Mouse (Mus musculus) heart, embryonic 16.5 days (tissue): ENCODE measurements around the gene Cacna1d. TPM values are rescaled to one million over a fixed set of nuclear protein-coding genes. Genes with fewer than 3 reads are reported as not detected.

Experiments
- ATAC-seq: fragments of 200-750 bp; cut with Nextera tagmentation; replicated peaks from 2 replicates; pipeline ENCODE4 v1.8.0; 2017; ENCODE audit warnings: moderate number of reproducible peaks; ENCODE audit not compliant: insufficient read depth, low FRiP score; ENCODE audit errors: extremely low read depth
- H3K27ac ChIP-seq: fragments of 300-500 bp; sonication (generic); 2 replicates; pipeline ENCODE4 v1.5.1; 2014; ENCODE audit warnings: mild to moderate bottlenecking, low read length, control low read depth, moderate library complexity
- H3K27me3 ChIP-seq: fragments of 300-500 bp; sonication (generic); 2 replicates; pipeline ENCODE4 v1.6.1; 2014; ENCODE audit warnings: low read length, mixed read lengths; ENCODE audit not compliant: control insufficient read depth, insufficient read depth
- H3K36me3 ChIP-seq: fragments of 300-500 bp; sonication (generic); 2 replicates; pipeline ENCODE4 v1.6.1; 2014; ENCODE audit not compliant: control insufficient read depth, insufficient read depth
- H3K4me1 ChIP-seq: fragments of 300-500 bp; sonication (generic); 2 replicates; pipeline ENCODE4 v1.6.1; 2014; ENCODE audit warnings: low read length, mixed read lengths; ENCODE audit not compliant: control insufficient read depth, insufficient read depth
- H3K4me2 ChIP-seq: fragments of 300-500 bp; sonication (generic); 2 replicates; pipeline ENCODE4 v1.6.1; 2014; ENCODE audit warnings: low read depth, mild to moderate bottlenecking, control low read depth, low read length
- H3K4me3 ChIP-seq: fragments of 300-500 bp; sonication (generic); 2 replicates; pipeline ENCODE4 v1.5.1; 2014; ENCODE audit warnings: mild to moderate bottlenecking, control low read depth, low read length
- H3K9ac ChIP-seq: fragments of 300-500 bp; sonication (generic); 2 replicates; pipeline ENCODE4 v1.6.1; 2014; ENCODE audit warnings: low read length, control low read depth
- H3K9me3 ChIP-seq: fragments of 300-500 bp; sonication (generic); replicated peaks from 2 replicates; pipeline ENCODE4 v1.6.1; 2016; ENCODE audit warnings: low read length; ENCODE audit not compliant: control insufficient read depth
- WGBS: fragments of 180-500 bp; shearing (Covaris S2); extraction: QIAGEN DNeasy Blood & Tissue Kit; methylation state at CpG from one replicate; pipeline ENCODE4 v1.1.7; 2014; 5-methylcytosine and 5-hydroxymethylcytosine counted together
- polyA plus RNA-seq: library from polyadenylated mRNA; unstranded; fragments of >200 nt; fragmentation: Nextera tagmentation; extraction: Ambion mirVana; gene quantifications from 2 replicates; pipeline ENCODE4 v1.2.1, GENCODE M21; 2015

The Cacna1d gene
- polyA plus RNA-seq, 1 experiment from 2014 or later = 4.9 TPM

DNA sequence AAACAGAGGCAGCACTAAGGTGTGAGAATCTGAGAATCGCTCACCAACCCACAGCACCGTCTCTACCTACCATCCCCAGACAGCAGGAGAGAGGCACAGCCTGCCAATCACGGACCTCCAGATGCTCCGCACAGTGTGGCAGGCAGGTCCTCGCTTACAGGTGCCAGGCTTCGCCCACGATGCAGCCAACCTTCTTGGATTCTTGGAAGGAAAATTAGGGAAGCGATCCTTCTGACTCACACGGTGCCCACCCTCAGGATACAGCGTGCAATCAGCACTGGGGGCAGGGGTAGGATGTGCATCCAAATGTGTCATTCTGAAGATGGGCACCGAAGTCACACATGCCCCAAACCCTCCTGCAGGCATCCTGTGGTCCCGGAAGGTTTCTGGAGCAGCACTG, 173.0 kb downstream of the Cacna1d start:
- H3K27me3 ChIP-seq = no peaks in the 10 kb centered on the region
- no peak for ATAC-seq
- H3K36me3 ChIP-seq = no peaks in the 10 kb centered on the region
- H3K9me3 ChIP-seq = no peaks in the 10 kb centered on the region
- H3K4me3 ChIP-seq = no peak overlapping the region
- WGBS = 87% methylated on average over 12 of the region's 12 CpGs
- no peak overlapping the region for H3K9ac ChIP-seq
- H3K4me1 ChIP-seq = no peaks in the 10 kb centered on the region
- no peak overlapping the region for H3K4me2 ChIP-seq
- H3K27ac ChIP-seq = no peak overlapping the region

DNA sequence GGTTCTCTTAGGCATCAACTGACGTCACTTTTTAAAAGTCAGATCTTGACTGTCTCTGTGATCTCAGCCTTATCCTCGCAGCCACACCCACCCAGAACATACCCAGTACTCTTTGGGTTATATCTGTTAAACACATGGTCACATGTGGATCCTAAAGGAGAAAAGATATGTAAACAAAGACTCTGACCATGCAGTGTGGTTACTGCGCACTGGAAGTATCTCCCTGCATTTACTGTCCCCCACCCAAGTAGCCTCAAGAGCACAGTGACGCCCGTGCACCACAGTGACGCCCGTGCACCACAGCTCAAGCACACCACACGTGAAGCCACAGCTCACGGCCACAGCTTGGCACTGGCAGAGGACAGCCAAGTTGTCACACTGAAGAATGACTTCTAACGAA, 173.6 kb downstream of the Cacna1d start:
- Histone ChIP-seq H3K4me1 (no peaks in the 10 kb centered on the region), H3K4me3 (no peak overlapping the region), H3K4me2 (no peak overlapping the region), H3K9ac (no peak overlapping the region), H3K27ac (no peak overlapping the region), H3K36me3 (no peaks in the 10 kb centered on the region), H3K9me3 (no peaks in the 10 kb centered on the region), H3K27me3 (no peaks in the 10 kb centered on the region)
- WGBS = 76% methylated on average over 10 of the region's 10 CpGs
- ATAC-seq = no peak

DNA sequence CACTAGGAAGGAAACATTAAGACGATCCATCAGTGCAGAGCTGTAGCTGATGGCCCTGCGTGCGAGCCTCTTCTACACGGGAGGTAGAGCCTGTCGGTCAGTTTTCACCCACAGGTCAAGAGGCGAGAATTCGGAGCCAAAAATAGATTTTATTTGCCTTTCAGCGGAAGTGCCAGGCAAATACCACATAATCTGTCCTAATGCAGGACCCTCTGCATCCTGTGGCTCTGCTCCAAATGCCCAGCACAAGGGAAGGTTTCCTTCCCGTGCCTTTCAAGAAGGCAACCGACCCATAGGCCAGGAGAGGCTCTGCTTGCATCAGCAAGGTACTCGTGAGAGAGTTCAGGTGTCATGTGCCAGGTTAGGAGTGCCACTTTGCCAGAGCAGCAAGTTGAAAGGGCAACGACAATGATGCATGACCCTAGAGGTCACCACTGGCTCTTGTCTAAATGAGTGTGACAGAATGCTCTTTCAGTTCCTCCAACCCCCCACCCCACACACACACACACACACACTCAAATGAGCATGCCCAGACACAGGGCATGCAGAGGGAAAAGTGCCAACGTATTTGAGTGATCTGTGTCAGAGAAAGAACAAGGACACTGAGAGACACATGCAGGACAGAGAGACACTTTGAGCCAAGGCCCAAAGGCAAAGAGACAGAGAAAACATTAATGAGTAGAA, 179.9 kb downstream of the Cacna1d start:
- Histone ChIP-seq H3K27ac (no peak overlapping the region), H3K4me1 (peaks cover 15% of the 10 kb centered on the region)
- ATAC-seq = no peak

DNA sequence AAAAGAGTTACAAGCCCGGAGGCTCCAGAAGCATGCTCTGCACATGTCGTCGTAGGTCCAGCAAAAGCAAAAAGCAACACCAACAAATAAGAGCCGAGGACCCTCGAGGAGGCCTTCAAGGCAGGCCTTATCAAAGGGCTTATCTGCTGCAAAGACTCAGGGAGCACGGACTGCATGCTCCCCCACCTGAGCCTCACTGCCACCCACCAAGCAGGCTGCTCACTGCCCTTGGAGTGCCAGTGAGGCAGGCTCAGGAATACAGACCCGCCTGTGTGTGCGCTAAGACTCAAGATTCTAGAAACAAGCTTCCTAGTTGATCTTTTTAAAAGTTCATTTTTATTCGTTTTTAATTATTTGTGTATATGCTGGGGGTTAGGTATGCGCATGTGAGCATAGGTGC, 181.0 kb downstream of the Cacna1d start:
- Histone ChIP-seq H3K27ac (no peak overlapping the region), H3K27me3 (no peaks in the 10 kb centered on the region), H3K4me3 (no peak overlapping the region), H3K9ac (no peak overlapping the region), H3K9me3 (no peaks in the 10 kb centered on the region), H3K4me2 (no peak overlapping the region), H3K36me3 (no peaks in the 10 kb centered on the region), H3K4me1 (peaks cover 15% of the 10 kb centered on the region)
- 80% methylated on average over 10 of the region's 10 CpGs for WGBS
- no peak for ATAC-seq

More for the DNA sequence above, 179.9 kb downstream of the Cacna1d start:
- Histone ChIP-seq H3K36me3 (no peaks in the 10 kb centered on the region), H3K4me2 (0 out of 2 replicates have a peak overlapping the region, but pooled peaks have one; percentile 6), H3K27me3 (no peaks in the 10 kb centered on the region), H3K9me3 (no peaks in the 10 kb centered on the region), H3K9ac (no peak overlapping the region), H3K4me3 (no peak overlapping the region)
- 39% methylated on average over 13 of the region's 13 CpGs for WGBS

DNA sequence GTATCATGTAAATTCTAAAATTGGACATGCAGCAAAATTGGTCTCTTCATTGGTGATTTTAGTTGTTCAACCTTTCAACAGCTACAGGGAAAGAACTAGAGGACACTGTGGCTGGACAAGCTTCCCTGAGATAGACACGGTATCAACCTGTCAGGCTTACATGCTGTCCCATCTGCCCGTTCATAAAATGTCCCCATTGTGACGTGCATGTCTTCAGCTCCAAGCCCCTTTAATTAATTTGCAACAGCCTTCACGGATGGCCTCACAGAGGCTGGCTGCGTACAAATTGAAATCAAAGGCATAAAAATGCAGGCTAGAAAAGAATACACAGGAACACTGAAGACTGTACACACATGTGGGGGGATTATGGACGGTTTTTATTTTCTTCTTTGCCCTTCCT, 185.0 kb downstream of the Cacna1d start:
- H3K4me2 ChIP-seq = no peak overlapping the region
- no peaks in the 10 kb centered on the region for H3K36me3 ChIP-seq
- H3K9me3 ChIP-seq = no peaks in the 10 kb centered on the region
- peaks cover 6% of the 10 kb centered on the region for H3K4me1 ChIP-seq
- WGBS = 80% methylated on average over 6 of the region's 6 CpGs
- no peak overlapping the region for H3K4me3 ChIP-seq
- no peak overlapping the region for H3K27ac ChIP-seq
- no peaks in the 10 kb centered on the region for H3K27me3 ChIP-seq
- no peak overlapping the region for H3K9ac ChIP-seq
- ATAC-seq = no peak

DNA sequence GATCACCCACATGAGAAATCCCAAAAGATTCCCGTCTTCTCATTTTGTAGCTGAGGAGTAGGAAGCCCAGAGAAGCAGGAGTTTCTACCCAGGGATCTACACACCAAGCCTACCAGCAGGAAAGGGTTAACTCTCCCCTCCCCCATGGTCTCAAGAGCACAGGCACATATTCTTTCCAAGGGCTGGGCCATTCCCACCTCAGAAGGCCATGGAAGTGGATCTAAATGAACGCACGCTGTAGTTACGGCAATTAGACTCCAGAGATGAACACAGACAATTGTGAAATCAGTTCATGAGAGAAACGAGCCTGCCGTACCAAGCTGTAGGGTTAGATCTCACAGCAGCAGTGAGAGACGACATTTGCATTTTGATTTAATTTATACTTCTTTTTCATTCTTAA, 191.3 kb downstream of the Cacna1d start:
- Histone ChIP-seq H3K9ac (no peak overlapping the region), H3K4me2 (no peak overlapping the region), H3K27ac (no peak overlapping the region), H3K27me3 (no peaks in the 10 kb centered on the region), H3K4me3 (no peak overlapping the region), H3K36me3 (no peaks in the 10 kb centered on the region), H3K9me3 (no peaks in the 10 kb centered on the region), H3K4me1 (no peaks in the 10 kb centered on the region)
- no peak for ATAC-seq
- 83% methylated on average over 7 of the region's 7 CpGs for WGBS

DNA sequence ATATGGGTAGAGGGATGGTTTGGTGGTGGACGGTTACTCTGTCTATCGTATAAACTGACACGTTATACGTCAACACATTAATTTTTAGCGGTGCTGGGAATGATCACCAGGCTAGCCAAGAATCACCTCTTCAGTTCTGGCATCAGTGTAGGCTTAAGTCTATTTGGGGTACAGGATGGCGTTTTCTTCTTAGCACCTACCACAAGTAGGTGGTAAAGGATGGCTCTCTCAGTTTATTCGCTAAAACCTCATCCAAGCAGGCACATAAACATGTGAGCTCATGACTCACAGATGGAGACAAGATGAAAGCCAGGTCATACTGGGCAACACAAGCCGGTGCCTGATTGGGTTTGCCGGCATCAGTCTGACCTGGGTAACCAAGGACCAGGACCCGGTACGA, 193.8 kb downstream of the Cacna1d start:
- H3K27me3 ChIP-seq = no peaks in the 10 kb centered on the region
- 89% methylated on average over 11 of the region's 11 CpGs for WGBS
- H3K4me1 ChIP-seq = no peaks in the 10 kb centered on the region
- no peaks in the 10 kb centered on the region for H3K36me3 ChIP-seq
- no peaks in the 10 kb centered on the region for H3K9me3 ChIP-seq
- H3K4me3 ChIP-seq = no peak overlapping the region
- H3K9ac ChIP-seq = no peak overlapping the region
- H3K27ac ChIP-seq = no peak overlapping the region
- no peak for ATAC-seq
- H3K4me2 ChIP-seq = no peak overlapping the region

DNA sequence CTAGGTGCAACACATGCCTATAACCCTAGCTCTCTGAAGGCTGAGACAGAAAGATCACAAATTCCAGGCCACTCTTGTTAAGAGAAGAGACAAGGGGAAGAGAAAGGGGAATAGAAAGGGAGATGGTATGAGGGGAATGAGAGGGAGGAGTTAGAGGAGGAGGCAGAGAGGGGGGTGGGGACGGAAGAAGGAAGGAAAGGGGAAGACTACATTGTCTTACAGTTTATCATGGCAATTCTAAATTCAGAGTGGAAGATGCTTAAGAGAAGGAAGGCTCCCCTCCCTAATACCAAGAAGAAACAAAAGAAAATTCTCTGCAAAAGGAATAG, 199.2 kb downstream of the Cacna1d start:
- Histone ChIP-seq H3K4me2 (no peak overlapping the region), H3K27ac (no peak overlapping the region), H3K4me3 (no peak overlapping the region), H3K36me3 (no peaks in the 10 kb centered on the region), H3K9me3 (no peaks in the 10 kb centered on the region), H3K27me3 (no peaks in the 10 kb centered on the region), H3K9ac (no peak overlapping the region), H3K4me1 (peaks cover 3% of the 10 kb centered on the region; the same call in 1 of the 2 replicates)
- peak; percentile 23; the same call in 1 of the 2 replicates for ATAC-seq
- WGBS = 25% methylated on average over 1 of the region's 1 CpGs

DNA sequence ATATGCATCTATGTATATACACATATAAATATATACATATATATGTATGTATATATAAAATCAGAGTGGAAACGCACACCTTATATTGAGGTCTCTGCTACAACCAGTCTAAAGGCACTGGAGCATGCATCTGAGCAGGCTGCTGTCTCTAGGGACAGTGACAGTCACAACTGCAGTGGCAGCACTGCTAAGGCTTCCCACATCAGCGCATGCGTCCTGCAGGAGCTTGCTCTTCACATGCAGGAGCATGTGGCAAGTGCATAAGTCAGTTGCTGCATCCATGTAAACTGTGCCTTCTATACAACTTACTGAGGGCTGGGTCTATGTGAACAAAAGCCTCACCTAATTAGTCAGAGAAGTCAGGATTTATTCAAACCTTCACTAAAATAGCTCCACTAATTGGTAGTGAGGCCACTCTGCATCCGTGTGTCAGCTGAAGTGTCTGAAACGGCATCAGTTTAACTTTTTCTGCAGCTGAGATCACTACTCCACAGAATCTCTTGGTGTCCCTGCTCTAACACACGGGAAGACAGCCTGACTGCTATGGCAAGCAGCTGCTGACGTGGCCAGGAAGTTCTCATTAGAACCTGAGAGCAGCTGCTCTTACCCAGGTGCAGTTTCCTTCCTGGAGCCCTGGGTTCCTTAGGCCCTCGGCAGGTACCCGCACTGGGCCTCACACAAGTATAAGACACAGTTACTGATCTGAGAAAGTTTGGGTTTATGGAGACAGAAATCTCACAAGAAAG, 199.7 kb downstream of the Cacna1d start:
- ATAC-seq = peak; percentile 69
- H3K9me3 ChIP-seq = no peaks in the 10 kb centered on the region
- H3K4me3 ChIP-seq = no peak overlapping the region
- H3K27me3 ChIP-seq = no peaks in the 10 kb centered on the region
- no peak overlapping the region for H3K27ac ChIP-seq
- H3K9ac ChIP-seq = no peak overlapping the region
- no peaks in the 10 kb centered on the region for H3K36me3 ChIP-seq
- 50% methylated on average over 9 of the region's 9 CpGs for WGBS
- no peak overlapping the region for H3K4me2 ChIP-seq
- peaks cover 3% of the 10 kb centered on the region; the same call in 1 of the 2 replicates for H3K4me1 ChIP-seq
